Mouse (Mus musculus) cerebral cortex, adult 2 months (tissue): Measurements from ENCODE around the gene Tmem212.

Source experiments
- WGBS: fragments of 180-500 bp; shearing (Covaris S2); methylation state at CpG from one replicate; pipeline ENCODE4 v1.1.7; 2018; 5-methylcytosine and 5-hydroxymethylcytosine counted together

The Tmem212 gene

DNA sequence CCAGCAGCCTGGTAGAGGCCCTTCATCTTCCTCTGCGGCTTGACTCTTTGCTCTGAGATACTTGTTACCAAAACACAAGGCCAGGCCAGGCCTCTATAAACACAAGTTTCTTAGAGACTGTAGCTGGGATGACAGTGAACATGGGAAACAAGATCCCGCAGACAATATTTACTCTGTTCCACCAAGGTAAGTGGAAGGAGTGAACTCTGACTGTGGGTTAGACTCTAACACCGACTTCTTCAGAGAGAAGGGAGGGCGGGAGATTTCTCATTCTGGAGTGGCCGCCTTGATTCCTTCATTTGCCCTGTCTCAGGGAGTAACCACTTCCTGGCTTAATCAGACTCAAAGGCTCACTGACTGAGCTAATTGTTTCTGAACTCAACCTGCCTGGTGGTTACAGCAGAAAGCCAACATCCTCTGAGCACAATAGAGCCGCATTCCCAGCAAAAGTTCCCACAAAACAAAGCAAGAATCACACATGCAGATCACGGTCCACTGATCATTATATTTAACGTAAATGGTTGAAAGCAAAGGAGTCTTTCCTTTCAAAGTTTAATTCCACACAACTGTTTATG lies at the start of gene Tmem212:
Gene Tmem212, minus strand, starts transcription at position 51 of the 575 bp plus-strand sequence.
- WGBS = 77% methylated on average over 8 of the region's 8 CpGs

DNA sequence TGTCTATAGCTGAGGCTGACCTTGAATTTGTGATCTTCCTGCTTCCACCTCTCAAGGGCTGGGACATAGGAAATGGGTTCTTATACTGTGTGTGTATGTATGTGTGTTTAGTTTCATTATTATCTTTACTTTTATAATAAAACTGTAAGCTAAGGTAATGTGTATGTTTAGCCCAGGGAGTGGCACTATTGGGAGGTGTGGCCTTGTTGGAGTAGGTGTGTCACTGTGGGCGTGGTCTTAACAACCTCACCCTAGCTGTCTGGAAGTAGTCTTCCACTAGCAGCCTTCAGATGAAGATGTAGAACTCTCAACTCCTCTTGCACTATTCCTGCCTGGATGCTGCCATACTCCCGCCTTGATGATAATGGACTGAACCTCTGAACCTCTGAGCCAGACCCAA lies 49.2 kb upstream of the Tmem212 start:
- WGBS = 91% methylated on average over 2 of the region's 2 CpGs

DNA sequence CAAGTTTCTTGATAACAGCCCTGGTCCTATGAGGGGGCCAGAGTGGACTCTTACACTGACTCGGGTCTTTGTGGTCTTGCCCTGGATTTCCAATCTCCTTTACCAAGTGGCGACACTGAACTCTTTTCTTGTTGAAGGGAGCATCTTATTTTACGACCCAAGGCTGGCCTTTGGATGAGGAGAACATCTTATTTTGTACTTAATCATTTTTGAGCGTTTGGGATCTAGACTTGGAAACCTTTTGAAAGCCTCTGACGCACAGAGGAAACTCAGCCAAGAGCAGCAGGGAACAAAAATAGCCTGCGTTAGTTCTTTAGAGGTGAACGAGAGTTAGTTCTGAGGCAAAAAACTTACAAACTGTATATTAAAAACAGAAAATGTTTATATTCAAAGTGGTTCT lies 46.8 kb upstream of the Tmem212 start:
- WGBS = 52% methylated on average over 7 of the region's 7 CpGs

DNA sequence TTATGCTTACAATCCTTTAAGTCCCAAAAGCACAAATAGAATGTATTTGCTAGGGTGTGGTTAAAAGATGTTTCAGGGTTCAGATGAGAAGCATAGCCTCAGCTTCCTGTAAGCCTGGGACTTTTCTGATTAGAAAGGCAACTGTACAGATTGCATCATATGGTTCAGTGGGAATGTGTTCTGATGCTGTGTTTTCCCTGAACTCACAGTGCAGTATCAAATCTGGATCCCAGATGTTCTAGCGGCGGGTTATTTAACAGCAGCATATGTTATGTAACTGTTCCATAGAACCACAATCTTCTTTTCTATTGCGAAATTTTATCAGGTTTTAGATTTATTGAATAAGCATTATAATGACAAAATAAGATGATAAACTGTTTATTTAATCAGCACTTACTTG lies 45.5 kb upstream of the Tmem212 start:
- WGBS = 84% methylated on average over 3 of the region's 3 CpGs

DNA sequence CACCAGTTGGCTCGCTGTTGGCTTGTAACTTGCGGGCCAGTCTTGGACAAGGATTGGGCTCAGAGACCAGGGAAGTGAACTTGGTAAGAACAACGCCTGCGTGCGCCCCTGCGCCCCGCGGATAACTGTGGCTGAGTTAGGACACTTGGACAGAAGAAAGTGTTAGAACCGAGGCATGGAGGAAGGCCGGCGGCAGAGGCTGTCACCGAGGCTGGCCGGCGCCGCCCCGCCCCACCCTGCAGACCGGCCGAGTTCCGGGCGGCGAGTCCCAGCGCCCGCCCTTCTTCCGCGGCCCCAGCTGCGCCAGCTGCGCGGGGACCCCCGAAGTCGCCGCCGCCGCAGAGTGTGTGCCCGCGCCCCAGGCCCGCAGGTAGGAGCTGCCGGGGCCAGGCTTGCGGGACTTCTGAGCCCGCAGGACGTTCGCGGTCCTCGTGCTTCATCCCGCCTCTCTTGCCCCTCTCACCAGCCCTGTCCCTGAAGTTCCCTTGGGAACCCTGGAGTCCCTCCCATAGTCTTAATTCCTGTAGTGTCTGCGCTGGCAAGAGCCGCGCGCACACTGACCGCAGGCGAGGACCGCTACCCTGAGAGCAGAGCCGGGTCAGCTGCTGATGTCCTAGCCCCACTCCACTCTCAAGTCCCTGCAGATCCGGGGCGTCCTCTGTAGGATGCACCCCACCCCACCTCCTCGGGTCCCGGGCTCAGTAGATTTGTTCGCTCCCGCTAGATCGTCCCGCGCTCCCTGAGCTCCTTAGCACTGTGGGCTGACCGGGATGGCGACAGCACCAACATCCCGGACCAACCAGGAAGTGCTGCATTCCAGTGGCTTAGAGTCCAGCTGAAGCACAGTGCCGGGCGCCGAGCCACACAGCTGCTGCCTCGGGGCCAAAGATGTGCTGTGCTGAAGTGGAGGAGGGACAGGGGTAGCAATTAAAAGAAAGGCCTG lies 42.5 kb upstream of the Tmem212 start, which contains the start of gene Pld1:
Gene Pld1, plus strand, starts transcription at position 315 of the 943 bp plus-strand sequence.
- WGBS = 5% methylated on average over 68 of the region's 68 CpGs

DNA sequence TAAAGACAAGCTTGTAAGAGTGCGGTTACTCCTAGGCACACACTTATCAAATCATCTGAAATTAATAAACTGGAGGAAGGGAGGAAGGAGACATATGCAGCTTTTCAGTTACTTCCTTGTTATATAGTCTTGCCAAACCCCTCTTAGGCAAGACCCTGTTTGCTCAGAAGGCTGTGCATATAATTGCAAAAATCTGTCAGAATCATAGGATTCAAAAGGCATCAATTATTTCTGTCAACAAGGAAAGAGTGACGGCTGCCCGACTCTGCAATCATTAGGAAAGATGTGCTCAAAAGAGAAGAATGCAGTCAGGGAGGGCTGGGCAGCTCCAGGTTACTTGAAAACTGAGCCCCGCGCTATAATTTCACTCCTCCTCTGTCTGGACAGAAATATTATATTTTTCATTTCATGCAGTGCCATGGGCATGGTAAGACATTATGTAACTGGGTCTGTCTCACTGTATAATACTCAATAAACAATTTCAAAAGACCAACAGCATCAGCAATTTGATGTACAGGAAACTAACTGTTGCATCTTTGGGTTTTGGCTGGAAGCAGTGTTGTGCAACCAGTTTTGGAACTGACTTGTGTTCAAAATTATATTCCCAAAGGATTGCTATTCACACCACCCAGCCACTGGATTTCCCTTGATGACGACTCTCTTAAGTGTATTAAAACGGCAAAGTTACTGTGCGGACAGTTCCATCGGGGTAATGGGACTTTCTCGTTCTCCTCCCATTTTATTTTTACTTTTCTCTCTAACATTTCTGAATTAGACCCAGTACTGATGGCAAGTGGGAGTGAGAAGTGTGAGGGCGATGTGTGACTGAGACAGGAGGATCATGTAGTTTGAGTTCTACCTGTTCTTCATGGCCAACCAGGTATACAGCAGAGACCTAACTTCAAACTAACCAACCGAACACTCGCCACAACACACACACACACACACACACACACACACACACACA lies 41.3 kb upstream of the Tmem212 start:
- 65% methylated on average over 13 of the region's 13 CpGs for WGBS

DNA sequence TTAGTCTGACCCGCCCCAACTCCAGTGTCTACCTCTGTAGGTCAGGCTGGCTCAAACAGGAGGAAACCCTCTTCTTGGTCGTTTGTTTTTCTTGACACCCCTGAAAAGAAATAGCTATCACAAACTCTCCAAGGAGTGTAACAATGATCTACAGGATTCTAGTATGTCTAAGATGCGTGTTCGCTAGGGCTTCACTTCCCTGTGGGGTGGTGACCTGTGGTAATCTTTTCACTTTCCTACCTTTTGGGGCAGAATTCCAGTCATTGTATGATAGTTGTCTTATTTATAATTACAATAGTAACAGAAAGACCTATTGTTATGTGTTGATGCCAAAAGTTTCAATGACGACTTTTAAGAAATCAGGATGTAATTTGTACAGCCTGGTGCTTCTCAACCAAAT lies 40.6 kb upstream of the Tmem212 start:
- WGBS = 87% methylated on average over 5 of the region's 5 CpGs

DNA sequence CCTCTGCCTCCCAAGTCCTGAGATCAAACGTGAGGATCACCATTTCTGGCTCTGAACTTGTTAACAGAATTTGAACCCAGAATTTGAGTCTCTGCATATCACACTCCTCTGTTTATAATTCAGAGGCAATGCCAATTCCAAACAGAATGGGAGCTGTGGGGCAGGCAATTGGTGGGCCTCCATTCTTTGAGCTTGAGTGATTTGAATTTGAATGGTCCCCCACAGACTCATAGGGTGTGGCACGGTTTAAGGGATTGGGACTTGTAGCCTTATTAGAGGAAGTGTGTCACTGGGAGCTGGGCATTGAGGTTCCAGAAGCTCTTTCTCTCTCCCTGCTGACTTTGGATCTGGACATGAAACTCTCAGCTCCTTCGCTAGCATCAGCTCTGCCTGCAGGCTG lies 39.5 kb upstream of the Tmem212 start:
- 70% methylated on average over 3 of the region's 3 CpGs for WGBS

DNA sequence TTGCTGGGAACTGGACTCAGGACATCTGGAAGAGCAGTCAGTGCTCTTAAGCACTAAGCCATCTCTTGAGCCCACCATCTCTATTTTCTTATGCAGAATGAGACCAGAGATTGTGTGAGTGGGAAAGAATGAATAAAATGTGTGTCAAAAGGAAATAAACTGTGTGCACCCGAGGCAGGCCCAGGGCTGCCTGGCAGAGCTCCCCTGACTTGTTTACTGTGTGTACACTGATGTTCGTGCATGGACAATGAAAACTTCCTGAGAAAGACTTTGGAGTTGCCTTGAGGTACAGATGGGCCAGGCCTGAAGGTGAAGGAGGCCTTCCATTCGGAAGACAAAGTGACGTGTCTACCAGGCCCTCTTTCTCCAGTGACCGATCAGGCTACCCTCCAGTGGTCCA lies 36.2 kb upstream of the Tmem212 start:
- whole genome bisulfite sequencing = 91% methylated on average over 5 of the region's 5 CpGs

DNA sequence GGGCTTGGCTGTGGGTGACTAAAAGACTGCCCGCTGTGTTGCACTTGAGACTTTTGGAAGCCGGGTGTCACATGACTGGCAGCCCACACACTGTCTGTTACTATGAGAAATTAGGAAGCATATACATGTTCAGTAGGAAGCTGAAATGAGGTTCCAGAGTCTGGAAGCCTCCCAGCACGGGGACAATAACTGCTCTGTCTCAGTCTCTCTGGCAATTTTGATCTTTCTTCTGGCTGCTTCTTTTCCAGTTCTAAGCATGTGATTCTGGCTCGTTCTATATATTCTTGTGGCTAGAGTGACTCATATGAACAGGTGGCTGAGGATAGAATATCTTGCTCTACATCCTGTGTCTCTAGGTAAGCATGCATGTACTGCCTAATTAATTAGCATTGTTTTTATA lies 33.1 kb upstream of the Tmem212 start:
- 39% methylated on average over 4 of the region's 4 CpGs for WGBS

DNA sequence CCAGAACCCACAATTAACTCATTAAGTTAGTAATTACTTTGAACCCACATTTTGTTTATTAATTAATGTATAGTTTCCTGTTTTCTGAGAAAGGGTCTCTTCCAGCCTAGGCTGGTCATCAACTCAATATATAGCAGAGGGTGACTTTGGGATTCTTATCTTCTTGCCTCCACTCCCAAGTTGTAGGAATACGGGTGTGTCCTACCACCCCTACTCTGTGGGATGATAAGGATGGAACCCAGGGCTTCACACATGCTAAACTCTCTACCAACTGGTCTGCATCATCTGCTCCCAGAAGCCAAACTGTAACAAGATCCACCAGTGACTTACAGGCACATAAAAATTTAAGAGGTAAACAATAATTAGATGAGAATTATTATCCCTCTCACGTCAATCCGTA lies 27.9 kb upstream of the Tmem212 start:
- 89% methylated on average over 3 of the region's 3 CpGs for WGBS

DNA sequence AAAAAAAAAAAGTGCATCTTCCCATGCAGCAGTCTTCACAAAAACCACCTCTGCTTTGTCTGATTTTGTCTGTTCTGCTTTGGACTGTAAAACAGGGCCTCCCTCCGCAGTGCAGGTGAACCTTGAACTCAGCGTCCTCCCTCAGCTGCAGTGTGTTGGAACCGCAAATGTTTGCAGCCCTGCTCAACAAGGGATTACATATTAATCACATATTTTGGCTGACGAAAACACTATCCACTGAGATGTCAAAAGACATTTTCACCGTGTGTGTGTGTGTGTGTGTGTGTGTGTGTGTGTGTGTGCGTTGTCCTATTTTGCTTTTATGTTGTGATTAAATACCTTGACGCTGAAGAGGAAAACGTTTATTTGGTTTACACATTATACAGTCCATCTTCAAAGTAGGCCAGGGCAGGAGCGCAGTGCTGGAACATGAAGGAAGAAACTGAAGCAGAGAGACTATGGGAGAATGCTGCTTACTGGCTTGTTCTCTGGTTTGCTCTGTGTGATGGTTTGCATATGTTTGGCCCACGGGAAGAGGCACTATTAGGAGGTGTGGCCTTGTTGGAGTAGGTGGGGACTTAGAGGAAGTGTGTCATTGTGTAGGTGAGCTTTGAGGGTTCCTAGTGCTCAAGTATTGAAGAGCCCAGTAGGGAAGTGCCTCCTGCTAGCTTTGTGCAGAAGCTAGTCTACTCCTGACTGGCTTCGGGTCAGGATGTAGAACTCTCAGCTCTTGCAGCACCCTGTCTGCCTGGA lies 25.3 kb upstream of the Tmem212 start:
- 93% methylated on average over 11 of the region's 11 CpGs for WGBS

DNA sequence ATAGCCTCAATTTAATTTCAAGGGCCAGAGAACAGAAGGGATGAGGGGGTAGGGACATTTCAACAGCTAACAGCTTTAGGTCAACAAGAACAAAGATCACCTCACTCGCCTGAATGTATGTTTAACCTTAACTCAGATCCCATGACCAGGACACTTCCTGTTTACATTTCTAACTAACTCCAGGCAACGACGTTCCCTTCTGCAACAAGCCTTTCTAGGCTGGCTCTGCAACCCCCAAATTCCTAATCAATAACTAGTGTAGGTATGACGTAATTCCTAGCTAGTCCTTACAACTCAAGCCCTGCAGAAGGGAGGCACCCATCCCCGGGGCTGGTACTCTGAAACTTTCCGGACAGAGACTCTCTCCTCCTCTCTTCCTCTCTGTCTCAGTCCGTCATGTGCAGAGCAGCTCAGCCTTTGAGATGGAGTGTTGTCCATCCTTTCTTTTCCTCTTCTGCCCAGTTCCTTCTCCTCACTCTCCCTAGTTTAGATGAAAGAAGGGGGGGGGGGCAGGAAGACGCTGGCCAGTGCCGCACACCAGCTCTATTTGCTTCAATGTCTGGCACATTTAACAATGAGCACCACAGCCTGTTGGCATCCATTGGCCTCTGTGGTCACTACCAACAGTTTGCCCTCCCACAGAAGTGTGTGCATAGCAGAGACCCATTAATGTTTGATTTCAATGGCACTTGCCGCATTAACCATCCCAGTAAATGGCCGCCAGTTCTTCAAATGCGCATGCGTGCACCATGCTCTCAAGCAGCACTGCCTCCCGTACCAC lies 22.7 kb upstream of the Tmem212 start:
- 89% methylated on average over 14 of the region's 14 CpGs for WGBS

DNA sequence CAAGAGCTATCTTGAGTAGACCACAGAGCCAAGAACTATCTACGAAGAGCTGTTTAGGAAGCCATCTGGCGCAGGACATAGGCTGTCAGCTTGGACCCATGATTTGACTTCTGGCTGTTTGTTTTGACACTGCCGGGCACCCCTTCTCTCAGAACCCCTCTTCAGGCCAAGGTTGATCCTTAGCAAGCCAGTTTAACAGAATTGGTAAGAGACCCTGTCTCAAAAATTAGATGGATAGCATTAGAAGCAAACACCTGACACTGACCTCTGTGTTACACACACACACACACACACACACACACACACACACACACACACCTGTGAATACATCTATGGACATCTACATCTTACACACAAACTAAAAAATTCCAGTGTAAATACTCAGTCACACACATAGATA lies 12.8 kb upstream of the Tmem212 start:
- 88% methylated on average over 3 of the region's 3 CpGs for WGBS

DNA sequence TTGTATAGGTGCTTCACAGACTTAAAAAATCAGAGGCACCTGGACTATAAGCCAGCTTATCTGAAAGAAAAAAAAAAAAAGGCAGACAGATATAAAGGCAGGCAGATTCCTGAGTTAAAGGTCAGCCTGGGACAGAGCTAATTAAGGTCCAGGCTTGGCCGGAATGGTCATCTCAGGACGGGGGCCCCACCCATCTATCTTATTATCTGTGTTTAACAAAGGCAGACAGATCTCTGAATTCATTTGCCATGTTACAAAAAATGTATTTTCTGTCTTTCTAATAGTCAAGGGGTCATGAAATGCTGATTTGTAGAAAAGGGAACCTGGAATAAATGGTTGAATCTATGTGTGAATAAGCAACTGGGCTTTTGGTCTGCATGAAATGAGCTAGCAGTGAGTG lies 12.1 kb upstream of the Tmem212 start:
- 90% methylated on average over 2 of the region's 2 CpGs for WGBS

DNA sequence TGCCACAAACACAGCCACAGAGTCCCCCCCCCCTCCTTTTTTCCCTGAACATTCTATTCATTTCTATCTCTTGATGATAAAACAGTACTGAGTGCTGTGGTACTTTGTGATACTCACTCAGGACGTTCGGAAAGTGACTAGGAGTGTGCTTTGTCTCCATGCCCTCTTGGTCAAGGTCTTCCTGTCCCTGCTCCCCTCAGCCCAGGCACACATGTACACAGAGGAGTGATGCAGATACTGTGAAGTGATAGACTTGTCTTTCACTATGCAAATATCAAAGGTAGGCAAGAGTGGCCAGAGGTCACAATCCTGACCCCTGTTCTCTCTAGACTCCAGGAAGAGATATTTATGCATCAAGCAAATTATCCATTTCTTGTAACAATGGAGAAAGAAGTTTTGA lies 11.1 kb upstream of the Tmem212 start:
- 86% methylated on average over 2 of the region's 2 CpGs for WGBS

DNA sequence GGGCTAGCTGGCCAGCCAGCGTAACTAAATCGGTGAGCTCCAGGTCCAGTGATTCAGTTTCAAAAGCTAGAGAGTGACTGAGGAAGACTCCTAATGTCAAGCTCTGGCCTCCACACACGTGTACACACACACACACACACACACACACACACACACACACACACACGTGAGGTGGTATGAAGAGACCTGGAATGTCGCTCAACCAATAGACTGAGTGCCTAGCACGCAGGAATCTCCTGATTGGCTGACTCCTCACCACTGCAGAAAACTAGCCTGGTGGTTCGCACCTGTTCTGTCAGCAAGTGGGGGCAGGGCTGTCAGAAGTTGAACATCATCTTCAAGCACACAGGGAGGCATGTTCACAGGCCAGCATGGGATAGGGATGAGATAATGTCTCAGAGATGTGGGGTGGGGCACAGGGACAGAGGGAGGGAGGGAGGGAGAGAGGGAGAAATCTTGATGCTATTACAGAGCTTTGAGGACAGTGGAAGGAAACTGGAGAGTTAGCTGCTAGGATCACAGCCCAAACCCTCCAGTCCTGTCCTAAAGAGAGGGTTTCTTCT lies 10.6 kb upstream of the Tmem212 start:
- 89% methylated on average over 7 of the region's 7 CpGs for WGBS

DNA sequence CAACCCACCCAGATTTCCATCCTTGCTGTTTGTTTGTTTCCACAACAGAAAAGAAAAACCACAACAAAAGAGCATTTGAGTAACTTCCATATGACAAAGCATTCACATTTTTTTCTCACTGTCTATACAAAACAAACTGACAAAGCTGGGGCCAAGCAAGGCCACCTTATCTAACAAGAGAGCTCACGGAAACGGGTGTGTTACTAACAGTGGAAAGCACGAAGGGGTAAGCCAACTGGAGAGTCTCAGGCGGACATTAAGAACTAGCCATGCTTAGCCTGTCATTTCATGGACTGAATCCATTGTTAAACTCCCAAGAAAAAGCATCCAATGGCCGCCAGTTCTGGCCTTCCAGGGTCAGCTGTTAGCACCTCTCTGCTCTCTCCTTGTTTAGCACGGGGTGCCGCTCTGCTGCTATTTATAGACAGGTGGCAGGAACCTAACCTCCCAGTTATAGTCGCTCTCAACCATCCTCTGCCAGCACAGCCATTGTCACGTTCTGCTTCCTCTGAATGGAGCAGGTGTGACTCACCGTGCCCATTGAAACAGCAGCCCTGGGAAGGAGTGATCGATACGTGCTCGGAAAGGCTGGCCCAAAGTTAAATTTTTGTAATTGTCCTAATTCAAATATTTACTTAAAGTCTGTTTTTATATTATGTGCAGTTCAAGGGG lies 8.6 kb upstream of the Tmem212 start:
- WGBS = 74% methylated on average over 13 of the region's 13 CpGs

DNA sequence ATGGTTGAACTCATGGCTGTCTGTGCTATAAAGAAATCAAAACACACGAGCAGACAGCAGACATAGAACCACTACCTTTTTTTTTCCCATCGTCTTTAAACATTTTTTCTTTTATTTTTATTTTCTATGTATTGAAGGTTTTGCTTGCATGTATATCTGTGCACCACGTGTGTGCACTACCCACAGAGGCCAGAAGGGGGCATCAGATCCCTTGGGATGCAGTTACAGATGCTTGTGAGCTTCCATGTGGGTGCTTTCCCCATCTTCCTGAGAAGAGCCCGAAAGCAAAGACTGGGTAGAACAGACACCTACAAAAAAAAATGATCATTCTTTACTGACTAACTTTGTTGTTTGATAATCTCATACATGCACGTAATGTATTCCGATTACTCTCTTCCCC lies 5.7 kb upstream of the Tmem212 start:
- 92% methylated on average over 6 of the region's 6 CpGs for WGBS
